ENCODE assay signal across 24 mouse cellular contexts in the genomic region with DNA sequence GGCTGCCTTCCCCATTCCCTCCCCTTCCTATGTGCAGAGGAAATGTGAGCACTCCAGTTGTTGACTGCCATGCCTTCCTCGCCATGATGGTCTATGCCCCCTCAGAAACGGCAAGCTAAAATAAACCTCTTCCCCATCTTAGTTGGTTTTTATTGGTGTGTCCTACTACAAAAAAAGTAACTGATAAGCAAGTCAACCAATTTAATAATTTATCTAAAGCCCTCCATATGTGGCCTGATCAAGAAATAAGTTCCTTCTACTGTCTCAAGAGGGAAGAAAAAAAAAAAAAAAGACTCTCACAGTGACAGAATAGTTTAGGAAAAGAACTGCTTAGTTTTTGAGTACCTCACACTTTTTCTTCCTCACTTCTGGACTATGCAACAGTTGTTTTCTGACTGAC. TPM values are rescaled to one million over a fixed set of nuclear protein-coding genes. Genes with fewer than 3 reads are reported as not detected.
"Had no signal": no experiment of that assay in that cellular context is flagged by ENCODE, and none has a peak within 500 bp of the region (broad histone marks: within the 10 kb centered on the region; RNA-seq: fewer than 3 reads in every experiment).

No protein-coding gene starts in this region.

- H3K9ac ChIP-seq: embryonic facial prominence, embryonic 12.5 days; embryonic facial prominence, embryonic 13.5 days; embryonic facial prominence, embryonic 15.5 days; forebrain, embryonic 12.5 days; forebrain, embryonic 13.5 days; forebrain, embryonic 15.5 days; forebrain, postnatal 0 days had no signal

- H3K9me3 ChIP-seq: embryonic facial prominence, embryonic 10.5 days; embryonic facial prominence, embryonic 12.5 days; embryonic facial prominence, embryonic 13.5 days; embryonic facial prominence, embryonic 15.5 days; forebrain, embryonic 10.5 days; forebrain, embryonic 12.5 days; forebrain, embryonic 13.5 days; forebrain, embryonic 15.5 days had no signal

- H3K27ac ChIP-seq: embryonic facial prominence, embryonic 10.5 days; embryonic facial prominence, embryonic 12.5 days; embryonic facial prominence, embryonic 13.5 days; forebrain, embryonic 10.5 days; forebrain, embryonic 12.5 days; forebrain, embryonic 13.5 days; forebrain, embryonic 15.5 days; gastrocnemius, adult 2 months had no signal

- H3K4me3 ChIP-seq: embryonic facial prominence, embryonic 10.5 days; embryonic facial prominence, embryonic 12.5 days; embryonic facial prominence, embryonic 13.5 days; embryonic facial prominence, embryonic 15.5 days; erythroblast, embryonic 14.5 days; forebrain, embryonic 10.5 days; forebrain, embryonic 12.5 days; forebrain, embryonic 13.5 days; forebrain, embryonic 15.5 days; gastrocnemius, adult 2 months had no signal

- H3K36me3 ChIP-seq: embryonic facial prominence, embryonic 12.5 days; embryonic facial prominence, embryonic 13.5 days; embryonic facial prominence, embryonic 15.5 days; forebrain, embryonic 10.5 days; forebrain, embryonic 12.5 days; forebrain, embryonic 15.5 days had no signal

- H3K27me3 ChIP-seq: embryonic facial prominence, embryonic 12.5 days; embryonic facial prominence, embryonic 13.5 days; embryonic facial prominence, embryonic 15.5 days; forebrain, embryonic 12.5 days; forebrain, embryonic 13.5 days; forebrain, embryonic 15.5 days had no signal

- DNase-seq: cerebellum, adult 8-10 months; cerebellum, adult 9-10 months; cerebellum, adult 9-11 months; cerebellum, postnatal 10 days; cerebellum, postnatal 14 days; cerebellum, postnatal 25 days; cerebellum, postnatal 36 days; embryo, embryonic 11 days; forebrain, postnatal 0 days; gastrocnemius, adult 2 months; gastrocnemius, postnatal 10 days; gastrocnemius, postnatal 14 days; gastrocnemius, postnatal 25 days; gastrocnemius, postnatal 36 days; heart, adult 18-20 months had no signal

RNA-seq across cellular contexts. Expression of a gene that starts 50.0 kb away (rescaled TPM):
- polyA plus RNA-seq: erythroblast, embryonic 14.5 days had no signal
